Mouse (Mus musculus): ENCODE results near the gene Ptf1a. TPM values are rescaled to one million over a fixed set of nuclear protein-coding genes. Genes with fewer than 3 reads are reported as not detected.

Ptf1a gene
- polyA plus RNA-seq, 1 experiment from 2014 or later, result not detected

DNA sequence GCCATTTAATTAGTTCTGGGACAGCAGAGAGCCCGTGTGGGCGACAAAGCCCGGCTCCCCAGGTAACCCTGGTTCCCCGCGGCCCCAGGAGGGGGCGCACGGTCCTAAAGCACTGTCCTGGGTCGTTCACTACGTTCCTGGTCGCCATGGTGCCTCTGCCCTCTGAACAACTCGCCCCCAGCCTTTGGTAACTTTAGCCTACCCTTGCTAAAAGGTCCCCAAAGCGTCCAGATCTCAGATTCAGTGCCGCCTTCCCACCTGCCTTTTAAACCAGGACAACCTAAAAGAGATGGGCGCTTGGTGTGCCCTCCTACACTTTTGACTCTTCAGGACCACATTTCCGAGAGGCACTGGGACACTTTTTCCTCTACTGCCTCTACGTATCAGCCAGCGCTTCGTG lies 14.3 kb upstream of the Ptf1a start:
- H3K9me3 ChIP-seq, result no peaks in the 10 kb centered on the region
- H3K4me3 ChIP-seq, result peak overlapping the region; percentile 44
- peak; percentile 74 for DNase-seq (ENCODE audit: low spot score)
- no peak overlapping the region for H3K27ac ChIP-seq
- H3K36me3 ChIP-seq, result no peaks in the 10 kb centered on the region
- peaks cover 19% of the 10 kb centered on the region for H3K4me1 ChIP-seq
- H3K27me3 ChIP-seq (ENCODE audit: insufficient read depth, poor library complexity, severe bottlenecking), result peaks cover 94% of the 10 kb centered on the region
- 1% methylated on average over 18 of the region's 18 CpGs for WGBS

DNA sequence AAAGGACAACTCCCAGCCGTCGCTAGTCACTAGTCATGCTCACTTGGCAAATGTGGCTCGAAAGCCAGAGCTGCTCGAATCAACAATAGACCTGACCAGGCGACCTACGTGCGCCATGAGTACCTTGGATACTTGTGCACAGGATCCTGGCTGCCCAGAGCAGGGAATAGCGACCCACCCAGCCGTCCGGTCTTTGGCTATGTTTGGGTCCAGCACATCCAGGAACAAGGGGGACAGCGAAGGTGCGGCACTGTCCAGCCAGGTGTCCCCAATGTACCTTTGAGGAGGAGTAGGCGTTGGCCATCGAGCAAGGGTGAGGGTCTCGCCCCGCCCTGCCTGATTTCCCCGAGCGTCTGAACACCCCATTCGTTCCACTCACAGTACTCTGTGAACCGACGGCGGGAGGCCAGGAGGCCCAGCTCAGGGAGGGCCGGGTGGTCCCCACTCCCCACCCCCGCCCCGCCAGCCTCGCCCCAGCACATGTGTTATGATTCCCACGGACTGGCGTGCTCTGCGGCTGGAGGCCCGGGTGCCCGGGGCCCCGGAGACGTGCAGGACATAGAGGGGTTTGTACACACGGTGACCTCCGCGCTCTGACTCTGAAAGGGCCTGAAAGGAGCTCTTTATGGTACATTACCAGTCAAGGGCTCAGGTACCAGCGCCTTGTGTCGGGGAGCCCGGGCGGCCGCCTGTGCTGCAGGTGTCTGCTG lies 13.7 kb upstream of the Ptf1a start:
- peaks cover 94% of the 10 kb centered on the region for H3K27me3 ChIP-seq (ENCODE audit: insufficient read depth, poor library complexity, severe bottlenecking)
- DNase-seq (ENCODE audit: low spot score), result peak; percentile 75
- 3% methylated on average over 41 of the region's 41 CpGs for WGBS
- H3K4me3 ChIP-seq, result peak overlapping the region; percentile 44
- no peak overlapping the region for H3K27ac ChIP-seq
- H3K9me3 ChIP-seq, result no peaks in the 10 kb centered on the region
- H3K4me1 ChIP-seq, result peaks cover 19% of the 10 kb centered on the region
- no peaks in the 10 kb centered on the region for H3K36me3 ChIP-seq

DNA sequence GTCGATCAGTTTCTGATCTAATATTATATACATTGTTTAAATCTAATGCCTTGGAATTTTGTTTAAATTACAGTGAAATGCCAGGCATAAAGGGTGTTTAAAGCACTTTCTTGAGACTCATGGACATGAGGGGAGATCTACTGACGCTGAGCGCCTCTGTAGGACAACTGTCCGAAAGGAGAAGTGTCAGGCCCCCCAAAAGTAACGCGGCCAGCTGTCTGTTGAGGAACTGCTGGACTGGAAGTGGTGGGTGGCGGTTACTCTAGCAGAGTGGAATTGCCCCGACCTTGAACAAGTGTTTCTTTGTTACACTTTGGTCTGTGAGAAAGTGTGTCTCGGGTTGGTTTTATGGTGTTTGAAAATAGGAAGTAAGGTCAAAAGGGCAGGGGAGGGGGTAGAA lies 1.1 kb upstream of the Ptf1a start:
- Histone ChIP-seq H3K36me3 (no peaks in the 10 kb centered on the region), H3K4me1 (peaks cover 21% of the 10 kb centered on the region), H3K9me3 (no peaks in the 10 kb centered on the region), H3K4me3 (no peak overlapping the region), H3K27ac (no peak overlapping the region), H3K27me3 (ENCODE audit: insufficient read depth, poor library complexity, severe bottlenecking) (peaks cover 88% of the 10 kb centered on the region)
- 3% methylated on average over 9 of the region's 9 CpGs for WGBS
- peak; percentile 64 for DNase-seq (ENCODE audit: low spot score)

DNA sequence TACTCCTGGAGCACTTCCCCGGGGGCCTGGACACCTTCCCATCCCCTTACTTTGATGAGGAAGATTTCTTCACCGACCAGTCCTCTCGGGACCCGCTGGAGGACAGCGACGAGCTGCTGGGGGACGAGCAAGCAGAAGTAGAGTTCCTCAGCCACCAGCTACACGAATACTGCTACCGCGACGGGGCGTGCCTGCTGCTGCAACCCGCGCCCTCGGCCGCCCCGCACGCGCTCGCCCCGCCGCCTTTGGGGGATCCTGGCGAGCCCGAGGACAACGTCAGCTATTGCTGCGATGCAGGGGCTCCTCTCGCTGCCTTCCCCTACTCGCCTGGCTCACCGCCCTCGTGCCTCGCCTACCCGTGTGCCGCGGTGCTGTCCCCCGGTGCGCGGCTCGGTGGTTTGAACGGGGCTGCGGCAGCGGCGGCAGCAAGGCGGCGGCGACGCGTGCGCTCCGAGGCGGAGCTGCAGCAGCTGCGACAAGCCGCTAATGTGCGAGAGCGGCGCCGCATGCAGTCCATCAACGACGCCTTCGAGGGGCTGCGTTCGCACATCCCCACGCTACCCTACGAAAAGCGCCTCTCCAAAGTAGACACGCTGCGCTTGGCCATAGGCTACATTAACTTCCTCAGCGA lies 523 bp downstream of the Ptf1a start:
- peak overlapping the region; percentile 44 for H3K4me3 ChIP-seq
- under 1% methylated on average over 67 of the region's 67 CpGs for WGBS
- H3K4me1 ChIP-seq, result peaks cover 21% of the 10 kb centered on the region
- H3K27ac ChIP-seq, result no peak overlapping the region
- no peaks in the 10 kb centered on the region for H3K36me3 ChIP-seq
- DNase-seq (ENCODE audit: low spot score), result peak; percentile 73
- H3K27me3 ChIP-seq (ENCODE audit: insufficient read depth, poor library complexity, severe bottlenecking), result peaks cover 99% of the 10 kb centered on the region
- H3K9me3 ChIP-seq, result no peaks in the 10 kb centered on the region

DNA sequence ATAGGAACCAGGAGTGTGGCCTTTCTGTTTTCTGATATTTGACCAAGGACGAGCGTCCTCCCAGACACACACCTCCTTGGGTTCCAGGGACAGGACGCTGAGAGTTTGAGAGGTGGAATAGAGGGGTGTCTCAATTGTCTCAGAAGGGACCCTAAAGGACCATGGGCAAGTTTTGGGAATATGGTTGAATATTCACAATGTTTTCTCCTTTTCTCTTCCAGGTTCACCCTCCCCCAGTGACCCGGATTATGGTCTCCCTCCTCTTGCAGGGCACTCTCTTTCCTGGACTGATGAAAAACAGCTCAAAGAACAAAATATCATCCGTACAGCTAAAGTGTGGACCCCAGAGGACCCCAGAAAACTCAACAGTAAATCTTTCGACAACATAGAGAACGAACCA lies 1.3 kb downstream of the Ptf1a start:
- H3K4me1 ChIP-seq, result peaks cover 21% of the 10 kb centered on the region
- peaks cover 99% of the 10 kb centered on the region for H3K27me3 ChIP-seq (ENCODE audit: insufficient read depth, poor library complexity, severe bottlenecking)
- H3K9me3 ChIP-seq, result no peaks in the 10 kb centered on the region
- no peaks in the 10 kb centered on the region for H3K36me3 ChIP-seq
- WGBS, result 7% methylated on average over 7 of the region's 7 CpGs
- no peak for DNase-seq (ENCODE audit: low spot score)
- H3K27ac ChIP-seq, result no peak overlapping the region
- H3K4me3 ChIP-seq, result no peak overlapping the region

DNA sequence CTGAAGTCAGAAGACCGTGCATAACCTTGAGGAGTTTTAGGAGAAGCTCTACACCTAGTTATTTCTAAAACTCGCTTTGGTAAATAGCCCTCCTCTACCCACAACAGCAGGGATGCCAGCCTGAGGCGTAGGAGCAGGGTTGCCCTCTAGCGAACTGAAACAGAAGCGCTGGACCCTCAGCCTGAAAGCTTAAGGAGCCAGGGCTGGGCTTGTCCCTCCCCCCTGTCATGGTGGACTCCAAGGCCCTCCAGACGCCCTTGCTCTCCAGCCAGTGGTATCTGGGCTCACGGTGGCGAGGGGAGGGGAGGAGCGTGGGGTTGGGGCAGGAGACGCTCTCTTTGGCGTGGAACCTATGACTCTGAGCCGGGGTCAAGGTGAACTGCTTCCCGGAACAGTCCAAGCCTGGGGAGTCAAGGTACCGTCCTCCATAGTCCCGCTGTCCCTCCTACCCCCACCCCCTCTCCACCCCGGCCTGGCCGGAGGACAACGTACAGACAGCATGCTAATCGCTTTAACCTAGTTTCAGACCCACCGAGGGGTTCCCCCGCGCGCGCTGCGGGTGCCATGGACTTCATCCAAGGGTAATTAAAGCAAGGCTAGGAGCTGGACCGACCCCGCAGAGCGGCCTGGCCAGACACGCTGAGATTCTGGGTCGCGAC lies 2.7 kb downstream of the Ptf1a start:
- under 1% methylated on average over 31 of the region's 31 CpGs for WGBS
- H3K4me1 ChIP-seq, result peaks cover 21% of the 10 kb centered on the region
- peaks cover 99% of the 10 kb centered on the region for H3K27me3 ChIP-seq (ENCODE audit: insufficient read depth, poor library complexity, severe bottlenecking)
- no peak overlapping the region for H3K27ac ChIP-seq
- H3K36me3 ChIP-seq, result no peaks in the 10 kb centered on the region
- peak; percentile 76 for DNase-seq (ENCODE audit: low spot score)
- H3K9me3 ChIP-seq, result no peaks in the 10 kb centered on the region
- H3K4me3 ChIP-seq, result peak overlapping the region; percentile 55

DNA sequence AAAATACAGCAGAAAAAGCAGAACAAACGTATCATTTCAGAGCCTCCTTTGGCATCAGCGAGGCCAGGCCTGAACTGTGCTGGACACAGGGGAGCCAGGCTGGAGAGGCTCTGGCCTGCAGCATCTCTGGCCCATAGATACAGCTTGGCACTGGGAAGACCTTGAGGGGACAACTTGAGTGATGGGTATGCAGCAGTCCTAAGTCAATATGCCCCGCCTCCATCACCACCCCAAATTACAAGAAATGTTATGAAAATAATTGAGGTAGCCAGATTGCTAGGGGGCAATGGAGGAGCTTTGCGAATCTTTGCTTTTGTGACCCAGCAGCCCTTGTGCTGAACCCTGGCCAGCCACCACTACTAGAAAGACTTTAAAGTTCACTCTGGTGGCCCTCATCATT lies 3.8 kb downstream of the Ptf1a start:
- Histone ChIP-seq H3K4me1 (peaks cover 21% of the 10 kb centered on the region), H3K9me3 (no peaks in the 10 kb centered on the region), H3K27ac (no peak overlapping the region), H3K4me3 (no peak overlapping the region), H3K27me3 (ENCODE audit: insufficient read depth, poor library complexity, severe bottlenecking) (peaks cover 99% of the 10 kb centered on the region), H3K36me3 (no peaks in the 10 kb centered on the region)
- 33% methylated on average over 4 of the region's 4 CpGs for WGBS
- no peak for DNase-seq (ENCODE audit: low spot score)

DNA sequence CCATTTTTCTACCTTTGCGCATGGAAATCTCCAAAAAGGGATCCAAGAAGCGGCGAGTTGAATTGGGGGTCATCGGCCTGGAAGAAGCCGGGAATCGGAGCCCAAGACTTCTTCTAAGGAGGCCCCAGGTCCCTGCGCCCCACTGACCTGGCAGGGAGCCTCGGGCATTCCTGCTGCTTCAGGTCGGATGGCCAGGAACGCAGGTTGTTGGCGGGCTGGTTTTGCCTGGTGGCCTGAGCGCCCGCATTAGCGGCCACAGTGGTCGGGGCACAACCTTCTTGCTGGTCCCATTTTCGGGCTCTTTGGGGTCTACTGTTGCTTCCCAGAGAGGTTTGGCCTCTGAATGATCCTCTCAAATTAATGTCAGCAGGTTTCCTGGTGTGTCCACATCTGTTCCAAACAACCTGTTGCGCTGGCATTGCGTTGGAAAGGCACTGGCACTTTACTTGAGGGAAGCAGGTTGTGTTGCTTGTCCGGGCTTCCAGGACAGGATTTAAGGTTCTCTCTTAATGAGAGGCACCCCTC lies 7.1 kb downstream of the Ptf1a start:
- H3K4me3 ChIP-seq, result no peak overlapping the region
- H3K4me1 ChIP-seq, result peaks cover 5% of the 10 kb centered on the region; the same call in 1 of the 2 replicates
- no peaks in the 10 kb centered on the region for H3K9me3 ChIP-seq
- DNase-seq (ENCODE audit: low spot score), result no peak
- no peak overlapping the region for H3K27ac ChIP-seq
- H3K36me3 ChIP-seq, result no peaks in the 10 kb centered on the region
- under 1% methylated on average over 19 of the region's 19 CpGs for WGBS
- H3K27me3 ChIP-seq (ENCODE audit: insufficient read depth, poor library complexity, severe bottlenecking), result peaks cover 100% of the 10 kb centered on the region

DNA sequence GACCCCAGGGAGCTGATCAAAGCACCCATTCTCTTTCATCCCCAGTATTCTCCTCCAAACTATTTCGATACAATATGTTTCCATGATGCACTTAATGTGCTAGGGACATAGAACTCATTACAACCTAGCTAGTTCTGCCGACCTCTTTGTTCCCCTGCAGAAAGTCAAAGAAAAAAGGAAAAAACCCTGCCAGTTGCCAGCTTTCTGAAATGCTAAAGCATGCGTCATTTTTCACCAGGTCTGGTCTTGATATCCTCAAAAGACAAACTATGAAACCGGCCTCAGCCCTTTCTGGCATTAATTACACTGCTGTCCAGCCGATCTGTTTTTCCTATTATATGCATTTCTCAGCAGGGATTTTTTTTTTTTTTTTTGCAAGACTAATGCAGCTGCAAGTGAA lies 9.8 kb downstream of the Ptf1a start:
- DNase-seq (ENCODE audit: low spot score), result no peak

DNA sequence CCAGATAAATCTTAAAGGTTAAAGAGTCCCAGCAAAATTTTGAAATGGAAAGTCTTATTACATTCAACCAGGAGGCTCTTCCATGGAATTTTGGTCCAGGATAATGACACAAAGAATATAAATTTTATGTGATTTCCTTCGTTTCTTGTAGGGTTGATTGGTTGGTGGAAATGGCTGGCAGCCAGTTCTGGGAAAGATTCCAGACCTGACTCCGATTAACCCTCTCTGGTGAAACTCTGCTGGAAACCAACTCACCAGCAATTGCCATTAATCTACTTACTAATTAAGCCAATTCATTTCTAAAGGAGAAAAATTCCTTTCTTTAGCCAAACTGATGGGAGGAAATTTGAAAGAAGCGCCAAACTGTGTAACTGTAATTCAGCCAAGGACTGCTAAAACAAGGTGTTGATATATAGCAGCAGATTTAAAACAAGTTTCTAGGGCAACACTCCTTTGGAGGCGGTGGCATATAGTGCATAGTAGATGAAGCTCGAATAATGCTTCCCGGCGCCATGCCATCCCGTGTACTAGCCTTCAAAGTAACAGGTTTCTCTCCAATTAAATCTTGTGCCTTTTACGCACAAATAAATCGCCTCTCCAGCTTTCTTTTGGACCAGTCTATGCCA lies 10.5 kb downstream of the Ptf1a start:
- no peak for DNase-seq (ENCODE audit: low spot score)
- Histone ChIP-seq H3K9me3 (no peaks in the 10 kb centered on the region), H3K4me1 (no peaks in the 10 kb centered on the region), H3K4me3 (no peak overlapping the region), H3K36me3 (no peaks in the 10 kb centered on the region), H3K27ac (no peak overlapping the region), H3K27me3 (ENCODE audit: insufficient read depth, poor library complexity, severe bottlenecking) (peaks cover 77% of the 10 kb centered on the region)
- WGBS, result 25% methylated on average over 10 of the region's 10 CpGs

More for the DNA sequence above, 9.8 kb downstream of the Ptf1a start:
- WGBS, result 14% methylated on average over 5 of the region's 5 CpGs
- Histone ChIP-seq H3K4me3 (no peak overlapping the region), H3K4me1 (no peaks in the 10 kb centered on the region), H3K27ac (no peak overlapping the region), H3K9me3 (no peaks in the 10 kb centered on the region), H3K36me3 (no peaks in the 10 kb centered on the region), H3K27me3 (ENCODE audit: insufficient read depth, poor library complexity, severe bottlenecking) (peaks cover 85% of the 10 kb centered on the region)

DNA sequence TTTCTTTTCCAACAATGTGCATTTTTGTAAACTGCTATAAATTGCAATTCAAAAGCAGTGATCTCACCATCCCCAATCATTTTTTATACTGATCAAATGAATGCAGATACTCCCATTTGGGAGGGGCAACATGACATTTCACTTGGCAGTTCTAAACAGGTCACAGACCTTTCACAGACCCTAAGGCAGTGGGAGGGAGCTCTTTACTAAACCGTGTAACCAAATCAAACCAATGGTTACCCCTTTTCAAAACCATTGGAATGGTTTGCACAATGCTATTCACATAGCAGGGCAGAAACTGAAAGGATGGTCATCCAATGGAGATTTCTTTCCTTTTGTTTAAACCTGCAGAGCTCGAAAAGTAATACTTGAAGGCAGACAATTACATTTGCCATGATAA lies 13.3 kb downstream of the Ptf1a start:
- peaks cover 49% of the 10 kb centered on the region for H3K27me3 ChIP-seq (ENCODE audit: insufficient read depth, poor library complexity, severe bottlenecking)
- no peaks in the 10 kb centered on the region for H3K9me3 ChIP-seq
- H3K27ac ChIP-seq, result no peak overlapping the region
- H3K4me3 ChIP-seq, result no peak overlapping the region
- no peaks in the 10 kb centered on the region for H3K4me1 ChIP-seq
- no peak for DNase-seq (ENCODE audit: low spot score)
- WGBS, result 54% methylated on average over 2 of the region's 2 CpGs
- H3K36me3 ChIP-seq, result no peaks in the 10 kb centered on the region

DNA sequence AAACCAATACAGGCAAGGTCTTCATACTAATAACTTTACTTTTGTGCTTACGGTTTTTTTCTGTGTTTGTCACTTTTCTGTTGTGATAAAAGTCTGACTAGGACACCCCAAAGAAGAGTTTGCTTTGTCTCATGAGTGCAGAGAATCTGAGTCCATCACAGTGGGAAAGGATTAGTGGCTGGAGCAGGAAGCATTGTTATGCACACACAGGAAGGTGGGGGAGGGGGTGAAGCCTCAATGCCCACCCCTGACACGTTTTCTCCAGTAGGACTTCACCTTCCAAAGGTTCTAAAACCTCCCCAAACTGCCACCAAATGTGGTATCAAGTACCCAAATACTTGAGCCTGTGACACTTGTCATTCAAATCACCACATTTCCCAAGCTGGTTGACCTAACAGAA lies 16.5 kb downstream of the Ptf1a start:
- Histone ChIP-seq H3K9me3 (no peaks in the 10 kb centered on the region), H3K4me3 (no peak overlapping the region), H3K27me3 (ENCODE audit: insufficient read depth, poor library complexity, severe bottlenecking) (peaks cover 17% of the 10 kb centered on the region), H3K27ac (no peak overlapping the region), H3K36me3 (no peaks in the 10 kb centered on the region), H3K4me1 (no peaks in the 10 kb centered on the region)
- DNase-seq (ENCODE audit: low spot score), result no peak
- whole genome bisulfite sequencing, result 36% methylated on average over 2 of the region's 2 CpGs

DNA sequence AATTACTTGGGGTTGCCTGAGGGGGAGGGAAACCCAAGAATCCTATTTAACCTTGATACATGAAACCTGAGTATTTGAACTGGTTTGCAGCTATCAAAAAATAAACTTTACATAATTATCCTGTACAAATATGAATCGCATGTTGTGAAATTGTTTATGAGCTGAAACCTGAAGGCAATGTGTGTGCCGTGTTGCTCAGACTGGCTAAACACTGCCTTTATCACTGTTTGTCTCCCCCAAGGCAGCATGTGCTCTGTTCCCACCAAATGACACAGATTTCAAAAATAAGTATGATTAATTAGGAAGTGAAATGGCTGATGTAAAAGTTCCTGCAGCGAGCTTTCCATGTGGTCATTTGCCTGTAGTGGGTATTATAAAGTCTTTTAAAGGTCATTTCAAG lies 44.8 kb downstream of the Ptf1a start:
- Histone ChIP-seq H3K36me3 (no peaks in the 10 kb centered on the region), H3K27ac (no peak overlapping the region), H3K4me1 (no peaks in the 10 kb centered on the region), H3K27me3 (ENCODE audit: insufficient read depth, poor library complexity, severe bottlenecking) (no peaks in the 10 kb centered on the region), H3K9me3 (no peaks in the 10 kb centered on the region), H3K4me3 (no peak overlapping the region)
- 70% methylated on average over 3 of the region's 3 CpGs for WGBS
- no peak for DNase-seq (ENCODE audit: low spot score)

All from heart, embryonic 10.5 days (tissue).